Mouse (Mus musculus) brown adipose tissue, adult 24 weeks (tissue): ENCODE data around the gene Pcnx4. TPM values are rescaled to one million over a fixed set of nuclear protein-coding genes. Genes with fewer than 3 reads are reported as not detected.
A peak's percentile ranks its signal among the peaks of the same experiment; 100 is the strongest.

Experiments
- H3K27ac ChIP-seq: fragments of 200-500 bp; replicated peaks from 2 replicates; pipeline ENCODE4 v1.5.1; 2012; ENCODE audit warnings: low read depth, mild to moderate bottlenecking, low read length
- H3K4me1 ChIP-seq: fragments of 200-500 bp; 2 replicates; pipeline ENCODE4 v1.6.1; 2012; ENCODE audit warnings: low read length, mixed read lengths; ENCODE audit not compliant: control insufficient read depth, insufficient read depth, insufficient read length
- H3K4me3 ChIP-seq: fragments of 200-500 bp; 2 replicates; pipeline ENCODE4 v1.5.1; 2012; ENCODE audit warnings: low read depth, mild to moderate bottlenecking, low read length, moderate library complexity; ENCODE audit not compliant: insufficient read depth
- polyA plus RNA-seq: library from polyadenylated mRNA; stranded (reverse); fragments of >200 nt; gene quantifications from 2 replicates; pipeline ENCODE4 v1.2.4, GENCODE M21; 2012; ENCODE audit not compliant: missing spikeins, insufficient read depth, insufficient read length

Gene Pcnx4
- 3.5 and 5.7 TPM in 2 replicates for polyA plus RNA-seq

DNA sequence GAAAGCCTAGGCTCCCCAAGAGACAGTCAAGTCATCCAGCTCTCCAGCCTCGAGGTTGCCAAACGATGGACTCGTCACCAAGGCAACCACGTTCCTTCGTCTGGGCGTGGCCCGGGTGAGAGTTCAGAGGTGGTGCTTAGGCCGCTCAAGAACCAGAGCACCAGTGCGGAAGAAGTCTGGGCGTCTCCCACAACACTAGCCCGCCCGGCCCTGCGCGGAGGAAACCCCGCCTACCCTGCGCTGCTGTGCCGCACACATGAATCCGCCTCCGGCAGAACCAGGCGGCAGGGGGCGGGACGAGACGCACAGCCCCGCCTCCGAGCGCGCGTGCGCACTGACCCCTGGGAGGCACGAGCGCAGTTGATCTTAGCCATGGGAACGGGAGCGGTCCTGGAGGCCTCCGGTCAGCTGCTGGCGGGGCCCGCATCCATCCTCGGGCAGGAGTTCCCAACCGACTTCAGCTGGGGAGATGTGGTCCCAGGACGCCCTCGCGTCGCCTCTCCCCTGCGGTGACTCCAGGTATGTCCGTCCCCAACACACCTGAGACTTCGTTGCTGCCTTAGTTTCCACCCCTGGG is at the start of gene Pcnx4:
Gene Pcnx4 (plus strand): TSS at position 363 of the 577 bp plus-strand sequence.
- H3K4me1 ChIP-seq = 0 out of 2 replicates have a peak, but pooled peaks cover 2% of the 10 kb centered on the region
- H3K27ac ChIP-seq = no peak within 1 kb of the TSS; the same call in 1 of the 2 replicates
- H3K4me3 ChIP-seq = peak within 1 kb of the TSS; percentile 72

DNA sequence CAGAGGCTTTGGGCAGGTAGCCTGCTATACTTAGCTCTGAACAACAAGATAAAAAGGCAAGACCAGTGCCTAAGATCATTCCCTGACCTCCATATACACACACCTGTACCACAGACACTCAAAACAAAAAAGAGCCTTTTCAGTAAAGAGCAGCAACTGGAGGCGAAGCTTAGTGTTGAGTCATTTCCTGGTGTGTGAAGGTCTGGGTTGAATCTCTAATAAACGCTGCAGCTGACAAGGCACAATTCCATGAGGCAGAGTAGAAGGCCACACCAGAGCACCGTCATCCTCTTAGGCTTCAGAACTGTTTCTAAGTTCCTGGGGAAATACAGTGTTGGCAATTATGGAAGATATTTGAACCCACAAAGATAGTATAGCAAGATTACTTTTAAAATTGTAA is 48.7 kb upstream of the Pcnx4 start:
- H3K4me1 ChIP-seq = no peaks in the 10 kb centered on the region; the same call in 1 of the 2 replicates

DNA sequence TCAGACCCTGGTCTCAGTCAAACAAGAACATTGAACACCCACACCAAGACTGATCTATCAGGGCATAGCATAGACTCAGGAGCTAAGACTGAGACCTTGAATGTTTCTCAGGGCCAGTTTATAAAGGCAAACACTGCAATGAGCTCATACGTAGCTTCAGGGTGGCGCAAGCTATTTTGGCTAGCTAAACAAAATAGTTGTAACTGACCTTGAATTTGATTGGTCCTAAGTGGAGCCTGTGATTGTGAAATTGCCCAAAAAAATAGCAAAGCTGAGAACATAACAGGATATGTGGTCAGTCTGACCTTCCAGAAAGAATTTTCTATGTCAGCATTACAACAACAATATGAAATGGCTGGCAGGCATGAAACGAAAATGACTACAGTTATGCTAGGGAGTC is 46.2 kb upstream of the Pcnx4 start:
- Histone ChIP-seq H3K27ac (peak overlapping the region; percentile 98), H3K4me3 (no peak overlapping the region), H3K4me1 (peaks cover 4% of the 10 kb centered on the region; the same call in 1 of the 2 replicates)

More for the DNA sequence above, 48.7 kb upstream of the Pcnx4 start:
- H3K4me3 ChIP-seq = no peak overlapping the region
- no peak overlapping the region for H3K27ac ChIP-seq

DNA sequence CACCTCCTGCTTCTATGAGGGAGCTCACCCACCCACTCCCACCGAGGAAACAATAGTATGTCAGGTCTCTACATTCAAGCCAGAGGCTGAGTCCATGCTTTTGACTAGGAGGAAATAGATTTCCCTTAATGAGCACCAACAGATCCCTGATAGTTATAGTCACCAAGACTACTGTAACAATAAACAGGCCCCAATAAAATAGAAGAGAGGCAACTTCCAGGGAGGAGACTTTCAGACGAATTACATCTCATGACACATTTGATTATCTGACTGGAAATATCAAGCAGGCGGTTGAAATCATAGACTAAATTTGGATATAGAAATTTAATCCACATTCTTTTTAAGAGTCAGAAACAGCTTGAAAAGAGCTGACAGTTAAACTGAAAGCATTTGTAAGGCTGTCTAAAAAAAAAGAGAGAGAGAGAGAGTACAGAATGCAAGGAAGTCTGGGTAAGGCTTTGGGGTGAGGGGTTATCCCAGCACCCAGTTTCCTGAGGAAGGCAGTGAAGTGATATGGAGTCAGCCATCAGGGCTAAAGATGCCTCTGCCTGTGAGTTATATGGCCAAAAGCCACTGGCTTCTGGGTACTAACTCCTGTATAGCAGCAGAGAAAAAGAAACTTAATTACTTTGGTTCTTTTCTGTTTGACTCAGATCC is 45.0 kb upstream of the Pcnx4 start:
- Histone ChIP-seq H3K27ac (peak overlapping the region; percentile 98), H3K4me1 (peaks cover 4% of the 10 kb centered on the region; the same call in 1 of the 2 replicates), H3K4me3 (no peak overlapping the region)

DNA sequence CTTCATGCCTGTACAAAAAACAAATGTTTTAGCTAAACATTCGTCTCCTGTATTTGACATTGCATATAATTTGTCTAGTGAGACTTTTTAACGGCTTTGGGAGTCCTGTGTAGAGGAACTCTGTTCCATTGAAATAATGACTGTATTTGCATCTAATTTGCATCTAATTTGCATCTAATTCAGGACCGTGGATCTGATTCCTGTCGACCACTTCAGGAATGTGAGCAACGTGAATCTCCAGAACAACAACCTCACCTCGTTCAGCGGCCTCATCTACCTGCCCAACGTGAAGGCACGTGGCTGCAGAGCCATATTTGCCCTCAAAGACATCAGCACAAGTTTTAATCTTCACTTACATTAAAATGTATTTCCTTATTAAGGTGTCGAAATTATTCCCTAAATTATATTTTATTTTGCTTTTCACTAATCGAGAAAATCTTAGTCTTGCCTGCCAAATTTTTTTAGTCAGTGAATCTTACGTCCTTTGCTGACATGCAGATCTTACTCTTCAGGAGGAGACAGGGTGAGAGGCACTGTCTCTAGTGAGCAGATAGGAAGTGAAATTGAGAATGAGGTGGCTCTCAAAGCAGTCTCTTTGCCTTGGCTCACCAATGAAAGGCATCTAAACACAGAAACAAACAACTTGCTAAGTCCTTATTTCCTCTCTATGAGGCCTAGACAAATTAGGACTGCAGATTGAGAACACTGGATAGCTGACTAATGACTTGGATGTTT is 39.1 kb upstream of the Pcnx4 start:
- Histone ChIP-seq H3K27ac (no peak overlapping the region), H3K4me3 (no peak overlapping the region), H3K4me1 (peaks cover 4% of the 10 kb centered on the region; the same call in 1 of the 2 replicates)

DNA sequence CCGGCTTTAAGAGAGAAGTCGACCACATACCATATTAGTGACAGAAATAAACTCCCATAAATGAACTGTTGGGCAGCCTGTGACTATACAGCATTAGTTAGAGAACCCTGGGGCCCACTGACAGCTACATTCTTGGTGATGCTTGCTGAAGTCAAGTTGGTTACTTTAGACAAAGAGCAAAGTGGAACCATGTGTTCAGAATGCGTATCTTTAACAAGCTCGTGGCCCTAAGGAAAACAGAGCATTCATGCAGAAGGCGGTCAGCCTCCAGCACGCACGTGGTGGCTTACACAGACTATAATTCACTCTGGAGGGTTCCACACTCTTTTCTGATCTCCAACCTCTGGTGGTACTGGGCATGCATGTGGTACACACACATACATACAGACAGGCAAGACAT is 26.6 kb upstream of the Pcnx4 start:
- no peak overlapping the region for H3K4me3 ChIP-seq

DNA sequence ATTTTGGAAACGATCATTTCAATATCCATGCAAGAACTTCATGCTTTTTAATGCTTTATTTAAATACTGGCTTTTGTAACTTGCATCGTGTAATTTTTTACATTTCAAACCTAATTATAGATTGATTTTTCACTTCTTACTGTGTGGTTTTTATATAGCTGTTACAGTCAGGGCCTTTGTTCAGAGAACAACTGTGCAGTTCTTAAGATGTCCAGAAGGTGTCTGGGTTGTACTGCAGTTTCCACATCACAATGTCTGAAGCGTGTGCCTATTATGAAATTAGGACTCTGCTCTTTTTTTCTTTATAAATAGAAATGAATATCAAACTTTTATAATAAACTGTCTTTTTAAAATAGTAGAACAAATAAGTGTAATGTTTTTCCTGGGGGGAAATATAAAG is 20.7 kb upstream of the Pcnx4 start:
- Histone ChIP-seq H3K4me3 (no peak overlapping the region), H3K27ac (no peak overlapping the region), H3K4me1 (no peaks in the 10 kb centered on the region)

More for the DNA sequence above, 26.6 kb upstream of the Pcnx4 start:
- no peak overlapping the region for H3K27ac ChIP-seq
- no peaks in the 10 kb centered on the region for H3K4me1 ChIP-seq

DNA sequence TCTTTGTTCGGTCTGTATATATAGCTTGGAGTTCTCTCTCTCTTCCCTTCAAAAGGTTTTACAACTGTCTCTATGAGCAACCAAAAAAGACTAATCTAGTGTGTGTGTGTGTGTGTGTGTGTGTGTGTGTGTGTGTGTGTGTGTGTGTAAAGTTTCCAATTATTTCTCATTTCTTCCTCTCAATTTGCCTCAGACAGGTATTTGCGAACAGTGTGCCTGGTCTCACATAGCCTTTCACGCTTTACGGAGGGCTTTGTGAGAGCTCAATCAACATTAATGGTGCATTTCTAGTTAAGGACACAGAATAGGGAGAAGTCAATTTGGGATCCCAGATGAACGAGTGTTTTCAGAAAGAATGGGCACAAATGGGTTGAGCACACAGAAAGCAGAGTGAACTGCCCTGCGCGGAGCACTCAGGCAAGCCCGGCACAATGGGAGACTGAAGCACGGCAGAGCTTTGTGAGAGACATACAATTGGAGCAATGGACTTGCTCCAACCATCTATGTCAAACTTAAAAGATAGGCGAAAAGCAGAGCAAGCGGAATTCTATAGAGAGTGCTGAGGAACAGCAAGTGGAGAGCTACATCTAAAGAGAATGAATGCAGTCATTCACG is 18.0 kb upstream of the Pcnx4 start:
- H3K27ac ChIP-seq = no peak overlapping the region
- H3K4me3 ChIP-seq = no peak overlapping the region
- no peaks in the 10 kb centered on the region for H3K4me1 ChIP-seq

DNA sequence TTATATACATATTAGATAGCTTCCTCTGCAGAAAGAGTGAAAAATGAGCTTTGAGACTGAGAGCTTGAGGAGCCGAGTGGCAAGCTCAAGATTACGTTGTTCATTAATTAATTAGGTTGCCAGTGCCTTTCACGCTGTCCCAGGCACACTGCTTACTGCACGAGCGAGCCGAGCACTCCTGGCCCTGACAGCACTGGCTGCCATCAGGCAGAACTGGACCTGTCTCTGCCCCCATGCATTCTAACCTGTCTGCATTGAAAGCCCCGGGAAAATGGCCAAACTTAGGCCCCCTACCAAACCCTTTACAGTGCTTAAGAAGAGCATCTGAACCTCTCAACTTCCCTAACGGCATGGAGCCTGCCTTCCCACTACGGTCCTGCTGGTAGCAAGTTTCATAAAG is 16.8 kb upstream of the Pcnx4 start:
- Histone ChIP-seq H3K4me1 (no peaks in the 10 kb centered on the region), H3K27ac (no peak overlapping the region), H3K4me3 (no peak overlapping the region)

DNA sequence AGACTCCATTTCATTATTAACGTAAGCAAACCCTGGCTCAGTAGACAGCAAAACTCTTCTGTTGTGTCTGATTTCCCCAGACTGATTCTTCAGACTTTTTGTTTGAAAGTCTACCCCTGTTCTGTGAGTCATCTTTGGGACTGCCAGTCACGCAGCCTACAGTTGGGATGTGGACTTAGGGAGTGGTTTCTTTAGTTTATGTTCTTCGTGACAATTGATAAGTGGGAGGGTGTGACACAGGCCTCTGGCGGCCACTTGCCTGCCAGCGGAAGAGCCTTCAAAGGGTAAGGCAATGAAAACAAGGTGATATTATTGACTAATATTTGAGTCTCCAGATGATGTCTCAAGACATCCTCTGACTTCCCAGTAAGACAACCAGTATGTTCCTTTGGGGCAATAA is 16.3 kb upstream of the Pcnx4 start:
- Histone ChIP-seq H3K4me1 (no peaks in the 10 kb centered on the region), H3K27ac (no peak overlapping the region), H3K4me3 (no peak overlapping the region)

DNA sequence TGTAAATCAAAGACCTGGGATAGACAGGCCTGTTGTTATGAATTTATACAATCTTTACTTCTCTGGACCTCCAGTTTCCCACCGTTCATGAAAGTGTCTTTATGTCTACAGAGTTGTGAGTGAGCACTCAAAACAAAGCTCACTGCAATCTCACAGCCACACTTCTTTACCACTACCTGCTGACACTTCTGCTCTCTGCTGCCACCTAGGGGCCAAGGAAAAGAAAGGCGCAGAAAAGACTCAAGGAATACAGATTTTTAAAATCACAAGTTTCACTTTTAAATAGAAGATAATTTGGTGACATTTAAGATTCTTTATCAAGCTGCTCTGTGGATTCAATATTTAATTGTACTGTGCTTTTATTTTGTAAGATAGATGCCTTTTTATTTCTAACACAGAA is 15.5 kb upstream of the Pcnx4 start:
- no peak overlapping the region for H3K4me3 ChIP-seq
- H3K4me1 ChIP-seq = no peaks in the 10 kb centered on the region
- H3K27ac ChIP-seq = no peak overlapping the region

DNA sequence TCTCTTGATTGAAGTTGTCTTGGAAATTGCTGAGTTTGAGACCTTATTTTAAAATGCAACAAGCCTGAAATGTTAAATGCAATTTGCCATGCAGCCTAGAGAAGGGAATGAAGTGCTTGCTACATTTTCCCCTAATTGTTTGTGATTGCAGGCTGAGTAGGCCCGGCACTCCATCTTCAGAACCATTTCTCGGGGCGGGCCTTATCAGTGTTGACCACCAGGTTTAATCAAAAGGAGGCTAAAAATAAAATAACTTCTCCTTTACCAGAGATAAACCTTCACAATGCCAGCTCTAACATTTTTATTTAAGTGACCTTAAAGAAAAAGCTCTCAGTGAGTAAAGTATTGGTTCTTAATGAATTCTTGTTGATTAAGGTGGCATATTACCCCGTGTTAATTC is 10.6 kb upstream of the Pcnx4 start:
- H3K4me1 ChIP-seq = no peaks in the 10 kb centered on the region
- no peak overlapping the region for H3K27ac ChIP-seq
- no peak overlapping the region for H3K4me3 ChIP-seq

DNA sequence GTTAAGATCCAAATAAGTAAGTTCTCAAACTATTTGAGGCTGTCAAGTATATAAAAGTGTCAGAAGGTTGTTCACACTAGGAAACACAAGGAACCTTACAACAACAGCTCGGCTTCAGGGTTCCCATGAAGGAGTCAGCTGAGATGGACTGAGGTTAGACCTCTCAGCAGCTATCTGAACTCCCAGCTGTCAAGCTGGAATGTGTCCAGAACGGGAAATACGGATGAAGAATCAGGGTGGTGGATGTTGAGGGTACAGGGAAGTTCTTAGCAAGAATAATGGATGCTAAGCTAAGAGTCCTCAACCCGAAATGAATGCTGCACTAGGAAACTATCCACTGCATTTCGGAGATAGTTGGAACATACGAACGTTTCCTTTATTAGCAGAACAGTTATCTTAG is 3.9 kb upstream of the Pcnx4 start:
- 0 out of 2 replicates have a peak, but pooled peaks cover 2% of the 10 kb centered on the region for H3K4me1 ChIP-seq
- no peak overlapping the region for H3K27ac ChIP-seq
- H3K4me3 ChIP-seq = no peak overlapping the region

DNA sequence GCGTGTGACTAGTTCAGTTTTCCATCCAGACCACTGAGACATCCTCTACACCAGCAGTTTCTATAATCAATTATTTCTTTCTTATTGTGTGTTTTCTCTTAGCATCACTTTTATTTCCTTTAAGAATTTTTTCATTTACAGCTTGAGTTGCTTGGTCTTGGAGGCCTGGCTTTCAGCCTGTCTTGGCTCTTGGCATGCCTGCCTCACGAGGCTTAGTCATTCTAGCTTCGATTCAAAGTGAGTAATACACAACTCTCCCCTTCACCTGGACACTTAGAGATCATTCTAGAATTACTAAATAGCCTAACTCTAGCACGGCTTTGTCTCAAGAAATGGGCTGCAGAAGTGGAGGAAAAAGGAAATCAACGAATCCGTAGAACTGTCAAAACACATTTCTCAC is 2.2 kb upstream of the Pcnx4 start:
- no peak overlapping the region for H3K27ac ChIP-seq

DNA sequence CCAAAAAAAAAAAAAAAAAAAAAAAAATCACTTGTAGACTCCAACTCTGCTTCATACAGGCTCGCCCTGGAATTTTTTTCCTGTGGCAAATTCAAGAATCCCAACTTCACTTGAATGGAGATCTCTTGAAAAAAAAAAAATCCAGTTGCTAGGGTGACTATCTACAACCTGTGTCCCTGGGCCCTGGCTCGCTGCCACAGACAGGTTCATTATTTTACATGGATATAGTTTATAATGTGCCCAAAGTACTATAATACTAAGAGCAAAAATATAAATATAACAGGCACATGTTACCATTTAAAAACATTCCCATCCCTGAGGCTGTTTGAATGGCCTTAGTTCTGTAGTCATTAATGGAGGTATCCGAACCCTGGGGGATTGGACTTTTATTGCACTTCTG is 584 bp upstream of the Pcnx4 start:
- no peak overlapping the region for H3K27ac ChIP-seq
- H3K4me1 ChIP-seq = 0 out of 2 replicates have a peak, but pooled peaks cover 2% of the 10 kb centered on the region
- no peak overlapping the region for H3K4me3 ChIP-seq

More for the DNA sequence above, 2.2 kb upstream of the Pcnx4 start:
- no peak overlapping the region for H3K4me3 ChIP-seq
- H3K4me1 ChIP-seq = 0 out of 2 replicates have a peak, but pooled peaks cover 2% of the 10 kb centered on the region
